Mouse (Mus musculus): ENCODE measurements at regions not wholly inside any gene's neighbourhood (a gene's known extent, or its start where the extent isn't known, plus 50 kb on each side); places are given as distances from the start of the nearest gene placed in this dataset.

GRCm38 (mm10) chr2:11356714-11357113 lies 184.8 kb downstream of the Prkcq start:
- peak; percentile 70 for DNase-seq (ENCODE audit: low read depth, low spot score)
- Histone ChIP-seq H3K27me3 (ENCODE audit: control insufficient read depth in 1 of 2, insufficient read depth in 2 of 2, low read length in 2 of 2) (no peaks in the 10 kb centered on the region), H3K79me2 (ENCODE audit: control insufficient read depth, insufficient read depth, low read length, poor library complexity) (no peaks in the 10 kb centered on the region), H3K27ac (ENCODE audit: control insufficient read depth, low read depth, low read length) (0 out of 2 replicates have a peak overlapping the region, but pooled peaks have one; percentile 30), H3K9ac (ENCODE audit: control insufficient read depth, low read depth, low read length, poor library complexity, severe bottlenecking) (no peak overlapping the region), H3K4me3 (ENCODE audit: control insufficient read depth in 1 of 2, insufficient read depth in 1 of 2, low read depth in 2 of 2, low read length in 2 of 2) (peak overlapping the region; percentile 22 to 51; a peak in 3 of 4 replicates), H3K36me3 (ENCODE audit: control insufficient read depth in 1 of 2, insufficient read depth in 2 of 2, low read length in 2 of 2) (peaks cover 0 to 3% of the 10 kb centered on the region in 2 experiments; a peak in 2 of 4 replicates), H3K9me3 (replicated peaks; ENCODE audit: insufficient read depth, low read length) (no peaks in the 10 kb centered on the region), H3K4me1 (ENCODE audit: control insufficient read depth in 1 of 2, insufficient read depth in 2 of 2, low read length in 2 of 2) (peaks cover 8 to 13% of the 10 kb centered on the region in 2 experiments; a peak in 3 of 4 replicates)
- TF ChIP-seq POLR2AphosphoS5 (IDR thresholded peaks at IDR 0.05; ENCODE audit: borderline replicate concordance, low read depth, low read length), result no peak
- TF ChIP-seq SIN3A (IDR thresholded peaks at IDR 0.05; ENCODE audit: low read length), result no peak; the same call in 1 of the 2 replicates
- peak; percentile 44; the same call in 1 of the 2 replicates for TF ChIP-seq USF1 (IDR thresholded peaks at IDR 0.05; ENCODE audit: low read depth, low read length)
- peak; percentile 42; the same call in 1 of the 2 replicates for TF ChIP-seq MAZ (IDR thresholded peaks at IDR 0.05; ENCODE audit: low read depth, low read length)
- TF ChIP-seq BHLHE40 (IDR thresholded peaks at IDR 0.05; ENCODE audit: borderline replicate concordance, low read depth, low read length), result peak; percentile 32; the same call in 1 of the 2 replicates
- peak; percentile 73 for TF ChIP-seq MYB (IDR thresholded peaks at IDR 0.05; ENCODE audit: low read depth, low read length)
- TF ChIP-seq RCOR1 (IDR thresholded peaks at IDR 0.05; ENCODE audit: low read depth, low read length), result peak; percentile 32; the same call in 1 of the 2 replicates
- peak; percentile 67 to 90 for TF ChIP-seq EP300 (IDR thresholded peaks at IDR 0.05; ENCODE audit: low read depth in 1 of 2, low read length in 2 of 2)
- TF ChIP-seq ZMIZ1 (IDR thresholded peaks at IDR 0.05; ENCODE audit: low read depth, low read length), result no peak
- no peak for TF ChIP-seq TBP (IDR thresholded peaks at IDR 0.05; ENCODE audit: low read depth, low read length)
- no peak for TF ChIP-seq CHD2 (IDR thresholded peaks at IDR 0.05; ENCODE audit: low read length)
- TF ChIP-seq MXI1 (IDR thresholded peaks at IDR 0.05; ENCODE audit: low read depth, low read length), result peak; percentile 55; the same call in 1 of the 2 replicates
- TF ChIP-seq CTCF (IDR thresholded peaks at IDR 0.05 in 2 of 3, conservative IDR thresholded peaks at IDR 0.05 in 1 of 3; ENCODE audit: control insufficient read depth in 1 of 3, insufficient read depth in 1 of 3, low read depth in 2 of 3, low read length in 3 of 3, poor library complexity in 1 of 3, severe bottlenecking in 1 of 3), result no peak
- no peak for TF ChIP-seq MAFK (IDR thresholded peaks at IDR 0.05; ENCODE audit: borderline replicate concordance, low read depth, low read length)
- no peak for TF ChIP-seq POLR2A (IDR thresholded peaks at IDR 0.05; ENCODE audit: control insufficient read depth in 1 of 2, insufficient read depth in 1 of 2, low read depth in 1 of 2, low read length in 2 of 2, poor library complexity in 1 of 2)
- TF ChIP-seq E2F4 (IDR thresholded peaks at IDR 0.05; ENCODE audit: borderline replicate concordance, low read depth, low read length), result no peak
- peak; percentile 61; the same call in 1 of the 2 replicates for TF ChIP-seq ELF1 (IDR thresholded peaks at IDR 0.05; ENCODE audit: low read depth, low read length)
- peak; percentile 85 for TF ChIP-seq TCF12 (IDR thresholded peaks at IDR 0.05; ENCODE audit: low read depth, low read length)
- TF ChIP-seq TAL1 (IDR thresholded peaks at IDR 0.05; ENCODE audit: low read length), result peak; percentile 74
- TF ChIP-seq MYC (IDR thresholded peaks at IDR 0.05; ENCODE audit: low read depth, low read length), result 0 out of 2 replicates have a peak, but pooled peaks have one; percentile 27
- TF ChIP-seq KAT2A (conservative IDR thresholded peaks at IDR 0.05; ENCODE audit: low read depth, low read length), result no peak
- no peak for TF ChIP-seq MAX (IDR thresholded peaks at IDR 0.05; ENCODE audit: low read length)
- TF ChIP-seq USF2 (IDR thresholded peaks at IDR 0.05; ENCODE audit: borderline replicate concordance in 1 of 2, insufficient read depth in 1 of 2, low read depth in 1 of 2, low read length in 2 of 2), result no peak
